Mouse (Mus musculus): ENCODE data around the gene Cdkn2a. TPM values are rescaled to one million over a fixed set of nuclear protein-coding genes. Genes with fewer than 3 reads are reported as not detected.

Cdkn2a gene
- polyA plus RNA-seq, 1 experiment from 2014 or later: not detected

DNA sequence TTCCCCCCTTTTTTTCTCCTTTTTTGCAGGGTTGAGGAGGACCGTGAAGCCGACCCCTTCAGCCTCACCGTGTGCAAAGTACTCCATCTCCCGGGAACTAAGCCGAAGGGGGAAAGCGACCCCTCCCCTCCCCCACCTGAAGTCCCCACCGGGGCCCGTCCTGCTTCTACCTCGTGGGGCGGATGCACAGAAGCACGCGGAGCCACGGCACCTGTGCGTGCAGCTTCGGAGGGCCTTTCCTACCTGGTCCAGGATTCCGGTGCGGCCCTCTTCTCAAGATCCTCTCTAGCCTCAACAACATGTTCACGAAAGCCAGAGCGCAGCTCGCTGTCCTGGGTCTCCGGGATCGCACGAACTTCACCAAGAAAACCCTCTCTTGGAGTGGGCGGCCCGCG lies 365 bp downstream of the Cdkn2a start:
- ATAC-seq (ENCODE audit: low FRiP score, low read depth): peak; percentile 21; the same call in 1 of the 2 replicates
- Histone ChIP-seq H3K4me1 (replicated peaks) (peaks cover 15% of the 10 kb centered on the region), H3K9me3 (no peaks in the 10 kb centered on the region), H3K4me2 (peak overlapping the region; percentile 94), H3K27ac (replicated peaks) (no peak overlapping the region), H3K9ac (no peak overlapping the region), H3K27me3 (peaks cover 88% of the 10 kb centered on the region), H3K4me3 (peak overlapping the region; percentile 49), H3K36me3 (no peaks in the 10 kb centered on the region)
- under 1% methylated on average over 26 of the region's 26 CpGs for WGBS

- WGBS: 6% methylated on average over 7 of the region's 7 CpGs
- H3K9ac ChIP-seq: no peak overlapping the region
- no peaks in the 10 kb centered on the region for H3K9me3 ChIP-seq
- no peak for ATAC-seq (ENCODE audit: low FRiP score, low read depth)
- no peaks in the 10 kb centered on the region for H3K36me3 ChIP-seq
- H3K27ac ChIP-seq (replicated peaks): no peak overlapping the region
- peaks cover 92% of the 10 kb centered on the region for H3K27me3 ChIP-seq
- H3K4me1 ChIP-seq (replicated peaks): peaks cover 15% of the 10 kb centered on the region
- no peak overlapping the region for H3K4me3 ChIP-seq
- H3K4me2 ChIP-seq: no peak overlapping the region
Observed at GRCm38 (mm10) chr4:89293516-89293915, 937 bp downstream of the Cdkn2a start.

- Histone ChIP-seq H3K36me3 (no peaks in the 10 kb centered on the region), H3K9ac (no peak overlapping the region), H3K27ac (replicated peaks) (no peak overlapping the region), H3K27me3 (peaks cover 86% of the 10 kb centered on the region), H3K4me3 (no peak overlapping the region), H3K4me1 (replicated peaks) (peaks cover under 1% of the 10 kb centered on the region), H3K9me3 (no peaks in the 10 kb centered on the region), H3K4me2 (no peak overlapping the region)
- no peak for ATAC-seq (ENCODE audit: low FRiP score, low read depth)
- 2% methylated on average over 4 of the region's 4 CpGs for WGBS
Observed at GRCm38 (mm10) chr4:89289028-89289427, 5.4 kb downstream of the Cdkn2a start.

DNA sequence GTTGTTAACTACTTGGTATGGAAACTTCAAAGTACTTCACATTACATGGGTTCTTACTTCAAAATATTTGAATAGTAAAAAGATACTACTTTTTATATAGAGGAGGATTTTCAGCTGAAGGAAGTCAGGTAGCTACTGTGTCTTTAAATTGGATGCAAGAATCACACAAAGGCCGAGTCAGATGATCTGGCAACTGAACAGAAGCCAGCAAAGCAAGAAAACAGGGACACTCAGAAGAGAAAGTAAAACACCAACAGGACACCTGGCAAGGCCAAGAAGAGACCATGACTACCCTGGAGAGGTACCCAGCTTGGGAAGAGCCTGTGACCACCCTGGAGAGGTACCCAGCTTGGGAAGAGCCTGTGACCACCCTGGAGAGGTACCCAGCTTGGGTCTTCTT lies 7.9 kb downstream of the Cdkn2a start:
- 4% methylated on average over 1 of the region's 1 CpGs for WGBS
- ATAC-seq (ENCODE audit: low FRiP score, low read depth): no peak
- Histone ChIP-seq H3K27me3 (peaks cover 85% of the 10 kb centered on the region), H3K4me3 (no peak overlapping the region), H3K27ac (replicated peaks) (no peak overlapping the region), H3K9me3 (no peaks in the 10 kb centered on the region), H3K9ac (no peak overlapping the region), H3K36me3 (no peaks in the 10 kb centered on the region), H3K4me1 (replicated peaks) (0 out of 2 replicates have a peak, but pooled peaks cover 5% of the 10 kb centered on the region), H3K4me2 (no peak overlapping the region)

GRCm38 (mm10) chr4:89285688-89286087 lies 8.8 kb downstream of the Cdkn2a start:
- H3K9me3 ChIP-seq: no peaks in the 10 kb centered on the region
- 26% methylated on average over 7 of the region's 7 CpGs for WGBS

GRCm38 (mm10) chr4:89282661-89283060 lies 11.8 kb downstream of the Cdkn2a start:
- no peak overlapping the region for H3K9ac ChIP-seq
- H3K9me3 ChIP-seq: no peaks in the 10 kb centered on the region
- no peaks in the 10 kb centered on the region for H3K36me3 ChIP-seq
- H3K4me1 ChIP-seq (replicated peaks): 0 out of 2 replicates have a peak, but pooled peaks cover 5% of the 10 kb centered on the region
- WGBS: 2% methylated on average over 12 of the region's 12 CpGs
- H3K27ac ChIP-seq (replicated peaks): no peak overlapping the region
- peaks cover 82% of the 10 kb centered on the region for H3K27me3 ChIP-seq
- no peak overlapping the region for H3K4me3 ChIP-seq
- H3K4me2 ChIP-seq: no peak overlapping the region
- ATAC-seq (ENCODE audit: low FRiP score, low read depth): no peak

More at GRCm38 (mm10) chr4:89285688-89286087, 8.8 kb downstream of the Cdkn2a start:
- H3K27ac ChIP-seq (replicated peaks): no peak overlapping the region
- no peak overlapping the region for H3K4me3 ChIP-seq
- peaks cover 83% of the 10 kb centered on the region for H3K27me3 ChIP-seq
- 0 out of 2 replicates have a peak, but pooled peaks cover 5% of the 10 kb centered on the region for H3K4me1 ChIP-seq (replicated peaks)
- no peak overlapping the region for H3K9ac ChIP-seq
- no peaks in the 10 kb centered on the region for H3K36me3 ChIP-seq
- no peak for ATAC-seq (ENCODE audit: low FRiP score, low read depth)
- no peak overlapping the region for H3K4me2 ChIP-seq

GRCm38 (mm10) chr4:89282036-89282566 lies 12.4 kb downstream of the Cdkn2a start:
- no peak overlapping the region for H3K4me2 ChIP-seq
- H3K27me3 ChIP-seq: peaks cover 83% of the 10 kb centered on the region
- H3K4me1 ChIP-seq (replicated peaks): 0 out of 2 replicates have a peak, but pooled peaks cover 5% of the 10 kb centered on the region
- H3K9me3 ChIP-seq: no peaks in the 10 kb centered on the region
- H3K27ac ChIP-seq (replicated peaks): no peak overlapping the region
- H3K9ac ChIP-seq: no peak overlapping the region
- WGBS: under 1% methylated on average over 25 of the region's 25 CpGs
- H3K4me3 ChIP-seq: no peak overlapping the region
- peak; percentile 51; the same call in 1 of the 2 replicates for ATAC-seq (ENCODE audit: low FRiP score, low read depth)
- H3K36me3 ChIP-seq: no peaks in the 10 kb centered on the region

DNA sequence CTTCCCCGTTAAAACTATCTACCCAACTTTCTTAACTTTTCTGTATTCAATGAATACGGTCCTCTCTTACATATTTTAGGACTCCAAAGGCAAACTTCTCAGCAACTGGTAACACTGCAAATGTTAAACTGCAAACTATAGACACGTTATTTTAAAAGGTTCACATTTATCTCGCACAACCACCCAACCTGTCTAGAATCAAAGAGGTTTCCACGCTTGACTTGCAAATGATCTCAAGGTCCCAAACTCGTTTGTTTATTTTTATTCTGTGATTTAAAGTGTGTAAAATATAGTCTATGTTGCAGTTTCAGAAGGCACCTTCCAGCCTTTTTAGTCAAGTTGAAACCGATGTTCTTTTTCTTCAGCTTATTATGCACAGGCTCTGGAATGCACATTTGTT lies 13.2 kb downstream of the Cdkn2a start:
- Histone ChIP-seq H3K4me2 (no peak overlapping the region), H3K9ac (no peak overlapping the region), H3K4me3 (no peak overlapping the region), H3K27ac (replicated peaks) (no peak overlapping the region), H3K36me3 (no peaks in the 10 kb centered on the region), H3K9me3 (no peaks in the 10 kb centered on the region), H3K27me3 (peaks cover 87% of the 10 kb centered on the region), H3K4me1 (replicated peaks) (0 out of 2 replicates have a peak, but pooled peaks cover 5% of the 10 kb centered on the region)
- no peak for ATAC-seq (ENCODE audit: low FRiP score, low read depth)
- WGBS: 3% methylated on average over 7 of the region's 7 CpGs

DNA sequence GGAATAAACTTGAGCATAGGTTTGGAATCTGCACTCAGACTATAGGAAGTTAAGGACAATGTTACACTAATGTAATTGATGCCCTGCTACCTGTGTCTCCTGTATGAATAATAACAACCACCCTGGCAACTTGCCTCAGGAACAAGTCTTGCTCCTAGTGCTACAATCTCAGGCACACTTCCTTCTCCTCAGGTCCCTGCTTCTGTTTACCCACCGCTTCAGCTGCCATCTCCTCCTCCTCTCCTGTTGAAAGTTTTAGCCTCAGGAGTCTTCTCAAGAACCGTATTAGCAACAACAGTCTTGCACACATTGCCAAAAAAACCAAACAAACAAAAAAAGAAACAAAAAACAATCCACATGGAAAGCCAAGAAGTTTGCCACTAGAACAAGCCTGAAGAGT lies 14.8 kb downstream of the Cdkn2a start:
- Histone ChIP-seq H3K4me3 (no peak overlapping the region), H3K4me2 (no peak overlapping the region), H3K27ac (replicated peaks) (no peak overlapping the region), H3K27me3 (peaks cover 91% of the 10 kb centered on the region), H3K4me1 (replicated peaks) (0 out of 2 replicates have a peak, but pooled peaks cover 5% of the 10 kb centered on the region), H3K9ac (no peak overlapping the region), H3K36me3 (no peaks in the 10 kb centered on the region), H3K9me3 (no peaks in the 10 kb centered on the region)
- WGBS: 0% methylated on average over 2 of the region's 2 CpGs
- no peak for ATAC-seq (ENCODE audit: low FRiP score, low read depth)

GRCm38 (mm10) chr4:89277381-89277940 lies 17.0 kb downstream of the Cdkn2a start:
- H3K36me3 ChIP-seq: no peaks in the 10 kb centered on the region
- no peak for ATAC-seq (ENCODE audit: low FRiP score, low read depth)

DNA sequence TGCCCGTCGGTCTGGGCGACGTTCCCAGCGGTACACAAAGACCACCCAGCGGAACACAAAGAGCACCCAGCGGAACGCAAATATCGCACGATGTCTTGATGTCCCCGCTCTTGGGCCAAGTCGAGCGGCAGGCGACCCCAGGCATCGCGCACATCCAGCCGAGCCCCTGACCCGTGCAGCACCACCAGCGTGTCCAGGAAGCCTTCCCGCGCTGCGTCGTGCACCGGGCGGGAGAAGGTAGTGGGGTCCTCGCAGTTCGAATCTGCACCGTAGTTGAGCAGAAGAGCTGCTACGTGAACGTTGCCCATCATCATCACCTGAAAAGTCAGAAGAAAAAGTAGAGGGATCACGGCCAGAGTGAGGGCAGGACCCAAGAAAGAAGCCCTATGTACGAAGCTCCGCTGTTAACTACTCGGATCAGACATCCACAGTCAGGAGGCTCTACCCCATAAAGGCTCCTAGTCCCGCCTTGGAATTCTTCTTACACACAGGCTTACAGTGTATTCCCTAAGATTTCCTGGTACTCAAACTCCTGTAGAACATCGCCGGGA lies 17.7 kb downstream of the Cdkn2a start:
- Histone ChIP-seq H3K9me3 (no peaks in the 10 kb centered on the region), H3K36me3 (no peaks in the 10 kb centered on the region), H3K27me3 (peaks cover 91% of the 10 kb centered on the region), H3K27ac (replicated peaks) (no peak overlapping the region), H3K9ac (no peak overlapping the region), H3K4me3 (no peak overlapping the region), H3K4me2 (no peak overlapping the region), H3K4me1 (replicated peaks) (no peaks in the 10 kb centered on the region)
- ATAC-seq (ENCODE audit: low FRiP score, low read depth): no peak
- WGBS: under 1% methylated on average over 37 of the region's 37 CpGs

More at GRCm38 (mm10) chr4:89277381-89277940, 17.0 kb downstream of the Cdkn2a start:
- Histone ChIP-seq H3K4me3 (no peak overlapping the region), H3K4me1 (replicated peaks) (0 out of 2 replicates have a peak, but pooled peaks cover 5% of the 10 kb centered on the region), H3K27ac (replicated peaks) (no peak overlapping the region), H3K9ac (no peak overlapping the region), H3K9me3 (no peaks in the 10 kb centered on the region), H3K27me3 (peaks cover 91% of the 10 kb centered on the region), H3K4me2 (no peak overlapping the region)
- 7% methylated on average over 5 of the region's 5 CpGs for WGBS

GRCm38 (mm10) chr4:89275811-89276584 lies 18.5 kb downstream of the Cdkn2a start:
- Histone ChIP-seq H3K36me3 (no peaks in the 10 kb centered on the region), H3K4me2 (no peak overlapping the region), H3K4me3 (no peak overlapping the region), H3K9ac (no peak overlapping the region), H3K27ac (replicated peaks) (no peak overlapping the region), H3K9me3 (no peaks in the 10 kb centered on the region), H3K4me1 (replicated peaks) (no peaks in the 10 kb centered on the region), H3K27me3 (peaks cover 89% of the 10 kb centered on the region)
- no peak for ATAC-seq (ENCODE audit: low FRiP score, low read depth)
- 2% methylated on average over 25 of the region's 25 CpGs for WGBS

Measured in hindbrain, embryonic 15.5 days (tissue).